Mouse (Mus musculus) gastrocnemius, postnatal 36 days (tissue): ENCODE results near the gene Mrpl12. TPM values are rescaled to one million over a fixed set of nuclear protein-coding genes. Genes with fewer than 3 reads are reported as not detected.

Experiments used
- DNase-seq, 2 experiments: peaks; one replicate each; pipeline ENCODE4 v3.0.0; 2022
- intact Hi-C: fragments of 180-260 bp; cut with DNase I; formaldehyde crosslinking; loops from one replicate; pipeline ENCODE4 v1.15.1; 2025
- long read RNA-seq, 2 experiments: library from polyadenylated mRNA; stranded (forward); transcript quantifications; one replicate each; pipeline ENCODE4 v2.0.0; 2021
- total RNA-seq, 2 experiments: library from RNA; stranded (reverse); gene quantifications; 2 replicates each; pipeline ENCODE4 v1.2.3; 2021

Mrpl12 gene
- total RNA-seq: 100 to 1,000 TPM; 142 to 144 TPM
- long read RNA-seq, experiment 1, transcript Mrpl12-201 (5 exons, 1,316 nt): major isoform, 235 of 258 reads
- long read RNA-seq, experiment 1, partial matches to known transcripts: 2 of 258 reads
- long read RNA-seq, experiment 1, other reads (novel, unspliced or antisense): 21 of 258 reads
- long read RNA-seq, experiment 2, transcript Mrpl12-201 (5 exons, 1,316 nt): major isoform, 291 of 328 reads
- long read RNA-seq, experiment 2, partial matches to known transcripts: 4 of 328 reads
- long read RNA-seq, experiment 2, other reads (novel, unspliced or antisense): 29 of 328 reads

DNA sequence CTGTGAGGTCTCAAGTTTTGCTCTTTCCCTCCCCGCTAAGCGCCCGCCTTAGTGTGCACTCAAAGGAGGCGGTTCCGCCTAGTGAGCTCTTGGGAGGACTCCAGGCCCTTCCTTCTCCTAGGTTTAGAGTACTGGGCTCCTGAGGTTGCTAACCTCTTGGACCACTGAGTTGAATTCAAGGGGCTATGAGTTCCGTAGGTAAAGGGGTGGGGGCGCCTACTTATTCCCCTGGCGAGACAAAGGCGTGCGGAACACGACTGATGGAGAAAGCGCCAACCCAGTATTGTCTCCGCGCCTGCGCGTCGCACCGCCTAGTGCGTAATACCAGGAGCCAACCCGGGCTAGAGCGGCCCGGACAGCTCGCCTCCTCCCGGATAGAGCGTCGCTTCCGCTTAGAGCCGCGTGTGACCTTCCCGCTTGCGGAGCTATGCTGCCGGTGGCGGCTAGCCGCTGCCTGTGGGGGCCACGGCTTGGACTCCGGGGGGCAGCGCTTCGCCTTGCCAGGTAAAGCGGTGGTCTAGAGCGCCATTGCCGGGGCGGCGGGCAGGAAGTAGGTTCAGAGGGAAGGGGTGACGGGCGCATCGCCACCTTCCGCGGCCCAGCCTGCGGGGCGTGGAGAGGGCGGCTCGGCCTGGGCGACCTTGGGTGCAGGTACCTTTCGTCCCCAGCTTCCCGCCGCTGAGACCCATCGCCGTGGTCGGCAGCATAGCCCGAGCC, at the start of gene Mrpl12:
TSS of gene Mrpl12 (plus strand) at position 349 of the 717 bp plus-strand sequence.
- intact Hi-C loops: no loop called here
- peak; percentile 83 to 85 for DNase-seq

GRCm38 (mm10) chr11:120437152-120437856, 47.1 kb upstream of the Mrpl12 start, which contains the start of gene Nploc4:
Nploc4 (minus strand) TSS chr11:120437708.
- intact Hi-C loops: no loop called here
- peak; percentile 81 to 89 for DNase-seq

- DNase-seq: no peak
- intact Hi-C loops: no loop called here
Observed at GRCm38 (mm10) chr11:120437857-120438385, 46.5 kb upstream of the Mrpl12 start.

DNA sequence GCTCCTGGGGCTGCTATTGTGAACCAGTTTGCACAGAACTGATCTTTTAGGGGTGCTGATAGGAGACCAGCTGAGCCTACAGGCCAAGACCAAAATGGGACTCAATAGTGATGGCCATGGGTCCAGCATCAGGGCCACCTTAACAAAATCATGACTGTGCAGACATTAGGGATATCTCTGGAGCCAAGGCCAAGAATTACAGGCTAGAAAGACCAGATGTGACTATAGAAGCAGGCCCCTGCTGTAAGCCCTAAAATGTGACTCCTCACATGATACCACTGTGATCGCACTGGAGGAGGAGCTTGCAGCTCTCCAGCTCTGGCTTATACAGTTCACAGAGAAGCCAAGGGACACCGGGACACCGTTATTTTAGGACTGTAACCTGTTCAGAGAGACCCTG, 42.1 kb upstream of the Mrpl12 start, which contains the start of gene Tspan10:
TSS of gene Tspan10 (plus strand) at position 301 of the 400 bp plus-strand sequence.
- no peak for DNase-seq
- intact Hi-C loops: no loop called here

GRCm38 (mm10) chr11:120442765-120443280, 41.6 kb upstream of the Mrpl12 start:
- no peak for DNase-seq
- intact Hi-C loops: no loop called here

DNA sequence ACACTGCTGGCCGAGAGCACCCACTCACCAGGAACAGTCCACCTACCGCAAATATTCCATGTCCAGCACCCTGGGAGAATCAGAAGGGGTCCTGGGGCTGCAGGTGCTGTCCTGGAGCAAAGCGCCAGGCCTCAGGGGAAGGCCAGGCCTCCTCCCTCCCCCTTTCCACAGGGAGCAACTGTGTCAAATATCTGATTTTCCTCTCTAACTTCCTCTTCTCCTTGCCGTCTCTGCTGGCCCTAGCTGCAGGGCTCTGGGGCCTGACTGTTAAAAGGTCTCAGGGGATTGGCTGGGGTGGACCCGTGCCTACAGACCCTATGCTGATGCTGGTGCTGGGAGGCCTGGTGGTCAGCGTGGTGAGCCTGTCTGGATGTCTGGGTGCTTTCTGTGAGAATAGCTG, 40.3 kb upstream of the Mrpl12 start:
- intact Hi-C loops: no loop called here

DNA sequence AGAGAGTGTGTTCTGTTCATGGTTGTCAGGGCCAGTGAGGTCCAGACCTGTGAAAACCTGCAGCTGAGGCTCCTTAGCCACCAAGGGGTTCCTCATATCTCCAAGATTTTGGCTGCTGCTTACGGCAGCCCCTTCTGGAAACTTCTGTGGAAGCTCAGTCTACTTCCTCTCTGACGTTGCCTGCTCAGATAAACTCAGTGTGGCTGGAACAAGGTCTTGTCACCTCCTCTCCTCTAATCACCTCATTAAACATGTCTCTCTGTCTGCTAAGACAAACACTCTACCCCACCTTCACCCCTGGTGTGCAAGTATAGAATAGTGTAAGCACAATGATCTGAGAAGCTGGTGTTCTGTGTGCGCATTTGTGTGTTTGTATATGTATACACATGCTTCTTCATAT, 38.9 kb upstream of the Mrpl12 start:
- intact Hi-C loops: no loop called here
- no peak for DNase-seq

More for the DNA sequence above, 40.3 kb upstream of the Mrpl12 start:
- DNase-seq: no peak

DNA sequence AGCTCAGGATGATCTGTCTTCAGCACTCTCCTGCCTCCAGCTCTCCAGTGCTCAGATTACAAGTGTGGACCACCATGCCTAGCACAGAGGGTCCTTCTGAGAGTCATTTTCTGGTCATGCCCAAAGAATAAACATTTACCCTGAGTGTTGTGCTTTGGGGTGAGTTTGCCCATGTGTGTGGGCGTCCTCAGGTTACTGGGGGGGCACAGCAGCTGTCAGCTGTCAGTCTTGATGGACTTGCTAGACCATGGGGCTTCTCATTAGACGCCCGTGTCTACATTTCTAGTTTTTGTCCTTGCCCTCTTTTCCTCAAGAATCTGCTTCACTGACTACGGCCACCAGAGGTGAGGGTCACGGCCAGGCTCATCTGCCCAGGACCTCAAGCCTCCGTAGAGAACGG, 37.2 kb upstream of the Mrpl12 start:
- DNase-seq: no peak
- intact Hi-C loops: no loop called here

DNA sequence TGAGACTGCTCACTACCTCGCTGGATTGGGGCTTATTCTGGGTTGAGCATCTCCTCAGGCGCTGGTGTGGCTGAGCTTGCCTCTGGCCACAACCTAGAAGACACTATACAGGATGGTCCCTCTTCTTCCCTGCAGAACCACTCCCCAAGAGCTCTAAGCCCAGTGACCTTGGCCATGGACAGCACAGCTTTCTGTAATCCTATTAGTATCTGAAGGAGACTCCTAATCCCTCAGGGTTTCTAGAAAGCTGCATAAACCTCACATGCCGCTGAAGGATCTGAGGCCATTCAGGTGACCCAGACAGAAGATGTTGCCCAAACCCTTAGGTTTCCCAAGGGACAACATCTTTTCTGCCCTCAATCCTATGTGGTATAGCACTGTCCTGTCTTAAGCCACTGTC, 32.2 kb upstream of the Mrpl12 start:
- intact Hi-C loops: no loop called here
- DNase-seq: no peak

DNA sequence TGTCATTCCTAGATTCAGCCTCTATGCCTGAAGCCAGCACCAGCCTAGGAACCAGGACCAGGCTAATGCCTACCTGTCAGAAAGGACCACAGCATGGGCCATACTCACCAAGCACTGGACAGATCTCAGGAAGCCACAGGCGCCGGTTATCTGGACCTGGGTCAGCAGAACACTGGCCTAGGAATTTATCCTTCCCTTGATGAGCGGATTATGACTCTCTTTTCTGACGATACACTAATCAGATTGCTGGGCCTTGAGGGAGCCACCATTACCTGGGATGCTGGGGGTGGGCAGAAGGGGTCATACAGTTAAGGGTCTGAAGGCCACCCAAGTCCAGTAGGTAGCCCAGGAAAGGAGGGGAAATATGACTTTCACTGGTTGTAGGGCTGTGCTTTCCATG, 31.1 kb upstream of the Mrpl12 start, which contains the start of gene Pde6g:
TSS of gene Pde6g (minus strand) at position 195 of the 400 bp plus-strand sequence.
- intact Hi-C loops: no loop called here
- no peak for DNase-seq

DNA sequence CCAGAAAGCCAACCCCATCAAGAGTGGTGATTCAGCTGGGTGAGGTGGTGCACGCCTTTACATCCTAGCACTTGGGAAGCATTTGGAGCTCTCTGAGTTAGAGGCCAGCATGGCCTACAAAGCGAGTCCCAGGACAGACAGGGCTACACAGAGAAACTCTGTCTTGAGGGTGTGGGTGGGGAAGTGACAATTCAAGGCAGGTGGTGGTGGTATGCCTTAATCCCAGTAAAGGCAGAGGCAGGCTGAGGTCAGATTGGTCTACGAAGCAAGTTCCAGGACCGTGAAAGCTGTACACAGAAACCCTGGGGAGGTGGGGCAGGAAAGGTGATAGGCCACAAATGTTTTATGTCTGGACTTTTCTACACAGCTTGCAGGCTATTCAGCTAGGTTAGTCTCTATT, 29.4 kb upstream of the Mrpl12 start:
- intact Hi-C loops: no loop called here
- DNase-seq: no peak

- no peak for DNase-seq
- intact Hi-C loops: no loop called here
Observed at GRCm38 (mm10) chr11:120455413-120455812, 29.0 kb upstream of the Mrpl12 start.

DNA sequence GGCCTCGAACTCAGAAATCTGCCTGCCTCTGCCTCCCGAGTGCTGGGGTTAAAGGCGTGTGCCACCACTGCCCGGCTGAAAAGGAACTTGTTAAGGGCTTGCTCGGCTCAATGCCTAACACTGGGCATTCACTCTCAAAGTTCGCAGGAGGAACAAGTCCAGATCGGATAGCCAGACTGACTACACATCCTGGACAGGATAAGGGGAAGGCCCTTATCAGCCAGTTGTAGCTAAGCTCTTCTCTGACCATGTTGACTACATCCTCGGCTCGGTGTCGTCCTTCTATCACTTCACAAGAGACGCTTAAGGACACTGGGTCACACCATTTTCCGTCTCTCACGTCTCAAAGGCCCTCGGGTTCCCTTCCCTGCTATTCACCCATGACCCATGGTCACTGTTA, 27.0 kb upstream of the Mrpl12 start:
- intact Hi-C loops: no loop called here
- DNase-seq: no peak

GRCm38 (mm10) chr11:120457772-120458751, 26.4 kb upstream of the Mrpl12 start, which contains the start of the genes Oxld1 and Ccdc137:
Oxld1 (minus strand) TSS chr11:120458068.
Ccdc137 (plus strand) TSS chr11:120458115.
- intact Hi-C loops: no loop called here
- peak; percentile 53 to 76 for DNase-seq

- DNase-seq: no peak
- intact Hi-C loops: no loop called here
Observed at GRCm38 (mm10) chr11:120458847-120459597, 25.4 kb upstream of the Mrpl12 start.

- intact Hi-C loops: no loop called here
- DNase-seq: no peak
Observed at GRCm38 (mm10) chr11:120463536-120463935, 20.9 kb upstream of the Mrpl12 start.

GRCm38 (mm10) chr11:120464365-120464764, 20.0 kb upstream of the Mrpl12 start:
- no peak for DNase-seq
- intact Hi-C loops: no loop called here

DNA sequence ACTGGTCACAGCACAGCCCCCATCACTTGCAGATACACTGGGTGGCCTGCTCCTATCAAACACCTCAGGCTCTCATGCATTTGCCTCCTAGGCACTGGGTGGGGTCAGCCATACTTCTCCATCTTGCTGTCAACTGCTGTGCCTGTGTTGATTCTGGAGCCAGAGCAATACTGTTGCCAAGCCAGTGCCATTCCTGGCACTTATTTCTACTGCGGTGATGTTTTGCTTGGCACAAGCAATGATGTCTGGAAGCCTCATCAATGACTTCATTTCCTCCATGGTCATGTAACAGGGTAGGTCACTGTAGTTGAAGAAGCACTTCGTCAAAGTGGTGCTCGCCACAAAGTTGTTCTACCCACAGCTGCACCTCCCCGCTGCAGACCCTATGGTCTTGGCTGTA, 18.9 kb upstream of the Mrpl12 start:
- DNase-seq: no peak
- intact Hi-C loops: no loop called here
